Mouse (Mus musculus): ENCODE data around the gene Ybx3. TPM values are rescaled to one million over a fixed set of nuclear protein-coding genes. Genes with fewer than 3 reads are reported as not detected.

Gene Ybx3
- polyA plus RNA-seq, 1 experiment from 2014 or later, result 58.4 TPM

GRCm38 (mm10) chr6:131359543-131359942 lies 28.7 kb downstream of the Ybx3 start:
- ATAC-seq (replicated peaks; ENCODE audit: insufficient number of reproducible peaks, low FRiP score, low TSS enrichment), result no peak
- H3K9ac ChIP-seq (ENCODE audit: low read depth, low read length), result no peak overlapping the region
- H3K27ac ChIP-seq (ENCODE audit: low read depth, low read length), result no peak overlapping the region
- no peaks in the 10 kb centered on the region for H3K4me1 ChIP-seq (ENCODE audit: control insufficient read depth, insufficient read depth, low read length)
- H3K27me3 ChIP-seq (ENCODE audit: control insufficient read depth, insufficient read depth, low read length), result no peaks in the 10 kb centered on the region
- H3K4me2 ChIP-seq, result no peak overlapping the region
- 60% methylated on average over 2 of the region's 2 CpGs for WGBS (ENCODE audit: insufficient replicate concordance)
- H3K36me3 ChIP-seq (ENCODE audit: control insufficient read depth, insufficient read depth, low read length), result peaks cover 8% of the 10 kb centered on the region
- no peaks in the 10 kb centered on the region for H3K9me3 ChIP-seq (replicated peaks; ENCODE audit: control insufficient read depth, low read length)
- H3K4me3 ChIP-seq (ENCODE audit: low read depth, low read length), result no peak overlapping the region

- Histone ChIP-seq H3K4me3 (ENCODE audit: low read depth, low read length) (no peak overlapping the region), H3K27ac (ENCODE audit: low read depth, low read length) (no peak overlapping the region), H3K9me3 (replicated peaks; ENCODE audit: control insufficient read depth, low read length) (no peaks in the 10 kb centered on the region), H3K4me1 (ENCODE audit: control insufficient read depth, insufficient read depth, low read length) (no peaks in the 10 kb centered on the region), H3K9ac (ENCODE audit: low read depth, low read length) (no peak overlapping the region), H3K27me3 (ENCODE audit: control insufficient read depth, insufficient read depth, low read length) (no peaks in the 10 kb centered on the region), H3K4me2 (no peak overlapping the region), H3K36me3 (ENCODE audit: control insufficient read depth, insufficient read depth, low read length) (no peaks in the 10 kb centered on the region)
- 39% methylated on average over 4 of the region's 4 CpGs for WGBS (ENCODE audit: insufficient replicate concordance)
- no peak for ATAC-seq (replicated peaks; ENCODE audit: insufficient number of reproducible peaks, low FRiP score, low TSS enrichment)
Measured at GRCm38 (mm10) chr6:131354913-131355312, 33.4 kb downstream of the Ybx3 start.

GRCm38 (mm10) chr6:131353352-131353919 lies 34.8 kb downstream of the Ybx3 start, which contains the start of gene Styk1:
TSS of gene Styk1 (minus strand) at chr6:131353597.
- Histone ChIP-seq H3K4me3 (ENCODE audit: low read depth, low read length) (peak within 1 kb of the TSS; percentile 40), H3K4me1 (ENCODE audit: control insufficient read depth, insufficient read depth, low read length) (no peaks in the 10 kb centered on the region), H3K36me3 (ENCODE audit: control insufficient read depth, insufficient read depth, low read length) (no peaks in the 10 kb centered on the region), H3K27ac (ENCODE audit: low read depth, low read length) (no peak within 1 kb of the TSS), H3K9ac (ENCODE audit: low read depth, low read length) (peak within 1 kb of the TSS; percentile 63), H3K27me3 (ENCODE audit: control insufficient read depth, insufficient read depth, low read length) (no peaks in the 10 kb centered on the region), H3K9me3 (replicated peaks; ENCODE audit: control insufficient read depth, low read length) (no peaks in the 10 kb centered on the region), H3K4me2 (peak within 1 kb of the TSS; percentile 80)
- 3% methylated on average over 16 of the region's 16 CpGs for WGBS (ENCODE audit: insufficient replicate concordance)
- ATAC-seq (replicated peaks; ENCODE audit: insufficient number of reproducible peaks, low FRiP score, low TSS enrichment), result peak; percentile 69

- Histone ChIP-seq H3K27me3 (ENCODE audit: control insufficient read depth, insufficient read depth, low read length) (no peaks in the 10 kb centered on the region), H3K4me2 (no peak overlapping the region), H3K4me1 (ENCODE audit: control insufficient read depth, insufficient read depth, low read length) (no peaks in the 10 kb centered on the region), H3K27ac (ENCODE audit: low read depth, low read length) (no peak overlapping the region), H3K36me3 (ENCODE audit: control insufficient read depth, insufficient read depth, low read length) (no peaks in the 10 kb centered on the region), H3K9ac (ENCODE audit: low read depth, low read length) (no peak overlapping the region), H3K9me3 (replicated peaks; ENCODE audit: control insufficient read depth, low read length) (no peaks in the 10 kb centered on the region), H3K4me3 (ENCODE audit: low read depth, low read length) (no peak overlapping the region)
- WGBS (ENCODE audit: insufficient replicate concordance), result 75% methylated on average over 2 of the region's 2 CpGs
- no peak for ATAC-seq (replicated peaks; ENCODE audit: insufficient number of reproducible peaks, low FRiP score, low TSS enrichment)
Measured at GRCm38 (mm10) chr6:131347026-131347425, 41.2 kb downstream of the Ybx3 start.

- Histone ChIP-seq H3K4me2 (no peak overlapping the region), H3K9me3 (replicated peaks; ENCODE audit: control insufficient read depth, low read length) (no peaks in the 10 kb centered on the region), H3K27ac (ENCODE audit: low read depth, low read length) (no peak overlapping the region), H3K4me1 (ENCODE audit: control insufficient read depth, insufficient read depth, low read length) (no peaks in the 10 kb centered on the region), H3K9ac (ENCODE audit: low read depth, low read length) (no peak overlapping the region), H3K27me3 (ENCODE audit: control insufficient read depth, insufficient read depth, low read length) (no peaks in the 10 kb centered on the region), H3K4me3 (ENCODE audit: low read depth, low read length) (no peak overlapping the region), H3K36me3 (ENCODE audit: control insufficient read depth, insufficient read depth, low read length) (no peaks in the 10 kb centered on the region)
- no peak for ATAC-seq (replicated peaks; ENCODE audit: insufficient number of reproducible peaks, low FRiP score, low TSS enrichment)
- WGBS (ENCODE audit: insufficient replicate concordance), result 69% methylated on average over 7 of the region's 7 CpGs
Measured at GRCm38 (mm10) chr6:131344346-131344745, 43.9 kb downstream of the Ybx3 start.

- ATAC-seq (replicated peaks; ENCODE audit: insufficient number of reproducible peaks, low FRiP score, low TSS enrichment), result no peak
- 58% methylated on average over 3 of the region's 3 CpGs for WGBS (ENCODE audit: insufficient replicate concordance)
- no peaks in the 10 kb centered on the region for H3K9me3 ChIP-seq (replicated peaks; ENCODE audit: control insufficient read depth, low read length)
- H3K4me3 ChIP-seq (ENCODE audit: low read depth, low read length), result no peak overlapping the region
- H3K9ac ChIP-seq (ENCODE audit: low read depth, low read length), result no peak overlapping the region
- H3K27me3 ChIP-seq (ENCODE audit: control insufficient read depth, insufficient read depth, low read length), result no peaks in the 10 kb centered on the region
- H3K4me1 ChIP-seq (ENCODE audit: control insufficient read depth, insufficient read depth, low read length), result no peaks in the 10 kb centered on the region
- H3K27ac ChIP-seq (ENCODE audit: low read depth, low read length), result no peak overlapping the region
- no peak overlapping the region for H3K4me2 ChIP-seq
- no peaks in the 10 kb centered on the region for H3K36me3 ChIP-seq (ENCODE audit: control insufficient read depth, insufficient read depth, low read length)
Measured at GRCm38 (mm10) chr6:131340082-131340481, 48.2 kb downstream of the Ybx3 start.

GRCm38 (mm10) chr6:131339309-131339708 lies 49.0 kb downstream of the Ybx3 start:
- Histone ChIP-seq H3K4me3 (ENCODE audit: low read depth, low read length) (no peak overlapping the region), H3K27me3 (ENCODE audit: control insufficient read depth, insufficient read depth, low read length) (no peaks in the 10 kb centered on the region), H3K4me2 (no peak overlapping the region), H3K9ac (ENCODE audit: low read depth, low read length) (no peak overlapping the region), H3K36me3 (ENCODE audit: control insufficient read depth, insufficient read depth, low read length) (no peaks in the 10 kb centered on the region), H3K9me3 (replicated peaks; ENCODE audit: control insufficient read depth, low read length) (no peaks in the 10 kb centered on the region), H3K4me1 (ENCODE audit: control insufficient read depth, insufficient read depth, low read length) (no peaks in the 10 kb centered on the region), H3K27ac (ENCODE audit: low read depth, low read length) (no peak overlapping the region)
- ATAC-seq (replicated peaks; ENCODE audit: insufficient number of reproducible peaks, low FRiP score, low TSS enrichment), result no peak
- 78% methylated on average over 3 of the region's 3 CpGs for WGBS (ENCODE audit: insufficient replicate concordance)

GRCm38 (mm10) chr6:131338787-131339186 lies 49.5 kb downstream of the Ybx3 start:
- ATAC-seq (replicated peaks; ENCODE audit: insufficient number of reproducible peaks, low FRiP score, low TSS enrichment), result no peak
- no peak overlapping the region for H3K9ac ChIP-seq (ENCODE audit: low read depth, low read length)
- no peak overlapping the region for H3K4me2 ChIP-seq
- 68% methylated on average over 1 of the region's 1 CpGs for WGBS (ENCODE audit: insufficient replicate concordance)
- no peak overlapping the region for H3K27ac ChIP-seq (ENCODE audit: low read depth, low read length)
- no peaks in the 10 kb centered on the region for H3K36me3 ChIP-seq (ENCODE audit: control insufficient read depth, insufficient read depth, low read length)
- no peak overlapping the region for H3K4me3 ChIP-seq (ENCODE audit: low read depth, low read length)
- no peaks in the 10 kb centered on the region for H3K27me3 ChIP-seq (ENCODE audit: control insufficient read depth, insufficient read depth, low read length)
- H3K9me3 ChIP-seq (replicated peaks; ENCODE audit: control insufficient read depth, low read length), result no peaks in the 10 kb centered on the region
- no peaks in the 10 kb centered on the region for H3K4me1 ChIP-seq (ENCODE audit: control insufficient read depth, insufficient read depth, low read length)

- Histone ChIP-seq H3K4me3 (ENCODE audit: low read depth, low read length) (no peak overlapping the region), H3K27ac (ENCODE audit: low read depth, low read length) (no peak overlapping the region), H3K9ac (ENCODE audit: low read depth, low read length) (no peak overlapping the region), H3K36me3 (ENCODE audit: control insufficient read depth, insufficient read depth, low read length) (no peaks in the 10 kb centered on the region), H3K4me1 (ENCODE audit: control insufficient read depth, insufficient read depth, low read length) (no peaks in the 10 kb centered on the region), H3K4me2 (no peak overlapping the region), H3K9me3 (replicated peaks; ENCODE audit: control insufficient read depth, low read length) (no peaks in the 10 kb centered on the region), H3K27me3 (ENCODE audit: control insufficient read depth, insufficient read depth, low read length) (no peaks in the 10 kb centered on the region)
- WGBS (ENCODE audit: insufficient replicate concordance), result 79% methylated on average over 2 of the region's 2 CpGs
- ATAC-seq (replicated peaks; ENCODE audit: insufficient number of reproducible peaks, low FRiP score, low TSS enrichment), result no peak
Measured at GRCm38 (mm10) chr6:131327076-131327475, 61.2 kb downstream of the Ybx3 start.
